Mouse (Mus musculus): ENCODE data around the gene Pax2. TPM values are rescaled to one million over a fixed set of nuclear protein-coding genes. Genes with fewer than 3 reads are reported as not detected.

Gene Pax2
- total RNA-seq (2012; rRNA removed) (not detected in 2 replicates), total RNA-seq (2014; rRNA removed) (not detected in 2 replicates), polyA plus RNA-seq (2012; ENCODE audit: insufficient read length, low read depth) (not detected in 2 replicates)

DNA sequence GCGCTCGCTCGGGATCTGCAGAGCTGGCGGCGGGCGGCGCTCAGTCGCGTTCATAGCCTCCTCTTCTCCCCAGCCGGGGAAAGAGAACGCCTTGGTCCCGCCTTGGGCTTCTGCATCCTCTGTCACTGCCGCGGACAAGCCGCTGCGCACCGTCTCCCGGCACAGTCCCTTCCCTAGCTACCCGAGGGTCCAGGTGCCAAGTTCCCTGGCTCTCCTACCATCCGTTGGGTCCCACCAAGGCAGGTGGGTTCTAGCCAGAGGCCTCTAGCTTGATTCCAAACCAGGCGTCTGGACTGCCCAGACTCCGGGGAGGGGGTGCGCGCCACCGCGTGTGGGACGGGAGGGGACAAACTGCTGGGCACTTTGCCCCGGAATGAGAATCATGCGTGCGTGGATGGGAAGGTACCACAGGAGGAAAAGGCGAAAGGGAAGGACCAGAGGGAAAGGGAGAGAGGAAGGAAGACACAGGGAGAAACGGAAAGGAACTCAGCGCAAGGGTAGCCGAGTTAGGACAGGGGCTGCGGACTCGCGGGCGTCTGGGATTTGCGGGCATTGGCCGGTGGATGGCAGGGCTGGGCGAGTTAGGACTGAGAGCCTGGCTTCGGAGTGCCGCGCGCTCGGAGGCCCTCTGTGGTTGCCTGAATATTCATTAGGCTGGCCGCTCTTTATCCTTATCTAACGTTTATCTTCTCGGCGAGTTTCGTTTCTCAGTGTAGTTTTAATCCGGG is at the start of gene Pax2:
Gene Pax2, plus strand, starts transcription at position 353 of the 728 bp plus-strand sequence.
- no peaks in the 10 kb centered on the region for H3K79me2 ChIP-seq (replicated peaks; ENCODE audit: control insufficient read depth, extremely low read depth, insufficient read depth, poor library complexity, severe bottlenecking)
- H3K4me3 ChIP-seq (replicated peaks in 1 of 3; ENCODE audit: low read depth in 2 of 3, low read length in 2 of 3, poor library complexity in 1 of 3), result peak within 1 kb of the TSS in 2 of 3 experiments; percentile 36 to 64
- no peaks in the 10 kb centered on the region for H3K36me3 ChIP-seq (replicated peaks in 1 of 2; ENCODE audit: control insufficient read depth in 1 of 2, insufficient read depth in 1 of 2, low read length in 1 of 2)
- peaks cover 0 to 21% of the 10 kb centered on the region in 2 experiments; a peak in 2 of 4 replicates for H3K4me1 ChIP-seq (ENCODE audit: control insufficient read depth in 1 of 2, insufficient read depth in 2 of 2)
- peaks cover 30% of the 10 kb centered on the region for H3K9me3 ChIP-seq (replicated peaks; ENCODE audit: low read length)
- TF ChIP-seq UBTF (IDR thresholded peaks at IDR 0.05; ENCODE audit: low read depth, low read length) (0 out of 2 replicates have a peak, but pooled peaks have one; percentile 57), POLR2A (IDR thresholded peaks at IDR 0.05; ENCODE audit: low read depth, low read length) (no peak)
- no peak within 1 kb of the TSS for H3K27ac ChIP-seq (ENCODE audit: insufficient read depth, low read depth)
- peak within 1 kb of the TSS; percentile 87 for H3K4me2 ChIP-seq (ENCODE audit: insufficient read depth, low read depth, poor library complexity, severe bottlenecking)
- in situ Hi-C loops (cut with MboI; ENCODE audit: low pct_ligation_motif_present, low pct_unique_long_range_greater_than_20kb, low sequenced_read_pairs), result loop anchor here (25.0 kb wide), 1 partner anchor 131 kb away; no protein-coding TSS in a partner anchor
- dilution Hi-C loops (cut with MboI; ENCODE audit: extremely low pct_ligation_motif_present, extremely low pct_unique_long_range_greater_than_20kb, low sequenced_read_pairs), result no loop called here
- no peak for DNase-seq (ENCODE audit: extremely low read depth)
- H3K9ac ChIP-seq (ENCODE audit: insufficient read depth, low read depth), result peak within 1 kb of the TSS; percentile 5; the same call in 1 of the 2 replicates
- peaks cover 91% of the 10 kb centered on the region for H3K27me3 ChIP-seq (replicated peaks)

DNA sequence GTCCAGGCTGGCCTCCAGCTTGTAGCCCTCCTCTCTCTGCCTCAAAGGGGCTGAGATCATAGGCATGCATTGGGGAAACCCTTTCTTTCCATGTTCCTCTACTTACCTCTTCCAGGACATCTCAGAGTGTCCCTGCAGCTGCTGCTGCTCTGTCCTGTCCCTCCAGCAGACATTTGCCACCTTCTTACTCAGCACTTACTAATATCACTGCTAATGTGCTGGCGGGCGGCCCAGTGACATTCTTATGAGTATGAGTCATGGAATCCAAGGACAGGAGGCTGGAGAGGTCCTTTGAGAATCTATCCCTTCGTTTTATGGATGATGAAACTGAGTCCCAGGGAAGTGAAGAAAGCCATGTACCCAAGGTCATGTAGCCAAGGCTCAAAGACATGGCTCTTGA is 47.0 kb upstream of the Pax2 start:
- Histone ChIP-seq H3K36me3 (replicated peaks in 1 of 2; ENCODE audit: control insufficient read depth in 1 of 2, insufficient read depth in 1 of 2, low read length in 1 of 2) (no peaks in the 10 kb centered on the region), H3K27ac (ENCODE audit: insufficient read depth, low read depth) (no peak overlapping the region), H3K9me3 (replicated peaks; ENCODE audit: low read length) (peaks cover 12% of the 10 kb centered on the region), H3K27me3 (replicated peaks) (peaks cover 46% of the 10 kb centered on the region), H3K4me1 (ENCODE audit: control insufficient read depth in 1 of 2, insufficient read depth in 2 of 2) (no peaks in the 10 kb centered on the region), H3K4me3 (replicated peaks in 1 of 3; ENCODE audit: low read depth in 2 of 3, low read length in 2 of 3, poor library complexity in 1 of 3) (no peak overlapping the region), H3K9ac (ENCODE audit: insufficient read depth, low read depth) (no peak overlapping the region), H3K79me2 (replicated peaks; ENCODE audit: control insufficient read depth, extremely low read depth, insufficient read depth, poor library complexity, severe bottlenecking) (no peaks in the 10 kb centered on the region), H3K4me2 (ENCODE audit: insufficient read depth, low read depth, poor library complexity, severe bottlenecking) (no peak overlapping the region)
- TF ChIP-seq ZMIZ1 (IDR thresholded peaks at IDR 0.05; ENCODE audit: low read depth, low read length) (no peak), MAZ (IDR thresholded peaks at IDR 0.05; ENCODE audit: low read depth, low read length) (no peak), POLR2AphosphoS2 (IDR thresholded peaks at IDR 0.05; ENCODE audit: low read depth, low read length) (no peak), MAX (IDR thresholded peaks at IDR 0.05; ENCODE audit: low read length) (no peak), ZNF384 (IDR thresholded peaks at IDR 0.05; ENCODE audit: low read depth, low read length) (no peak), CTCF (conservative IDR thresholded peaks at IDR 0.05 in 1 of 2, IDR thresholded peaks at IDR 0.05 in 1 of 2; ENCODE audit: low read depth in 2 of 2, low read length in 2 of 2) (no peak), ETS1 (conservative IDR thresholded peaks at IDR 0.05; ENCODE audit: low read depth, low read length) (no peak), E2F4 (IDR thresholded peaks at IDR 0.05; ENCODE audit: insufficient replicate concordance, low read depth, low read length) (no peak), MEF2A (IDR thresholded peaks at IDR 0.05; ENCODE audit: borderline replicate concordance, low read depth, low read length) (no peak), EP300 (IDR thresholded peaks at IDR 0.05; ENCODE audit: low read length) (no peak), CHD1 (IDR thresholded peaks at IDR 0.05; ENCODE audit: low read depth, low read length) (no peak), UBTF (IDR thresholded peaks at IDR 0.05; ENCODE audit: low read depth, low read length) (no peak)
- in situ Hi-C loops (cut with MboI; ENCODE audit: low pct_ligation_motif_present, low pct_unique_long_range_greater_than_20kb, low sequenced_read_pairs), result no loop called here
- DNase-seq (ENCODE audit: extremely low read depth), result no peak
- dilution Hi-C loops (cut with MboI; ENCODE audit: extremely low pct_ligation_motif_present, extremely low pct_unique_long_range_greater_than_20kb, low sequenced_read_pairs), result no loop called here

Data from CH12.LX (cell line).